Mouse (Mus musculus) layer of hippocampus, adult 11-12 months (tissue): ENCODE results near the gene Hnf1a.

Source experiments
- DNase-seq: peaks from one replicate; pipeline ENCODE4 v3.0.0; 2022; ENCODE audit warnings: low spot score

Hnf1a gene

DNA sequence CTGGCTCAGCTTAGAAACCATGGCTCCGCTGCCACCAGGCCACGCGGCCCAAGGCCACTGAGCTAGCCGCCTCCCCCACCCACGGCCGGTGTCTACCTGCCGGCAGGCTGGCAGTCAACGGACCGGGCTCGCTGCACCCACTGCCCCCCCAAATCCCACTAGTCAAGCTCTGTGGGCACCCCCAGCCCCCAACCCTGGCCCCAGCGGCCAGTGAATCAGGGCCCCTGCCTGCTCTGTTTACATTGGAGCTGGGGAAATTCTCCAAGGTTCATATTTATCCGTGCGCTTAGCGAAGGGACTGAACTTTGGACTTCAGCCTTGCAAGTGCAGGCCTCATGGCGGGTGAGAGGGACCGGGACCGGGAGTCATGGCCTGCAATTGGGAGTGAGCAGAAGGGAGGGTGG, at the start of gene Hnf1a:
Hnf1a (minus strand) TSS at position 271 of the 404 bp plus-strand sequence.
- DNase-seq: no peak

DNA sequence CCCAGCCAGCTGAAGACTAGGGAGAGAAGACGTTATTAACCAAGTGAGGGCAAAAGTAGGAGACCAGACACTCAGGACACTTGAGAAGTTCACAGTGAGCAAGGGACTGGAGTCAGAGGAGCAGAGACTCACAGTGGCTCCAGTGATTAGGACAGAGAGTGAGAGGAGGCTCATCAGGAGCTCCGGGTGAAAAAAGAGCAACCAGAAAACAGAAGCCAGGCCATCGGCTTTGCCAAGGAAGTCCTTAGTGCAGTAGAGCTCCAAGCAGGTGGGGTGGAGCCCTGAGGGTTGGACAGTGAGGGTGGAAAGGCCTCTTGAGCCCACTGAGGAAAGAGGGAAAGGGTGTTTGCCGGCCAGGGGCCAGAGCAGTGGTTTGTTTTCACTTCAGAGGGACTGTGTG, 47.9 kb upstream of the Hnf1a start:
- no peak for DNase-seq

DNA sequence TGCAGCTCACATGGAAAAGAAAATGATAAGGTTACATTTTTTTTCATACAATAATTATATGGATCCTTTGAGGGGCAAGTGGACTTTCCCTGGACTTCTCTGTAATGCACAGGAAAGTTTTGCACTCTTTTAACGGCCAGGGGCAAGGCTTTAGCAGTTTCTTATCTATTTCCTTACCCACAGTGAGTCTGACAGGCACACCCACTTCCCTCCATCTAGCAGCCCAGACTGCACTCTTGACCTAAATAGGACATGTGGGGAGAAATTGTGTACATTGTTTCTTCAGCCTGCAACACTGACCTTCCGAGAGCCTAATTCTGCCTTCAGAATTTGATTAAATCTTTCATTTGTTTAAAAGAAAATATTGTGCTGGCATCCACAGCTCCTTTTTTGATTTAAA, 47.4 kb upstream of the Hnf1a start:
- no peak for DNase-seq

DNA sequence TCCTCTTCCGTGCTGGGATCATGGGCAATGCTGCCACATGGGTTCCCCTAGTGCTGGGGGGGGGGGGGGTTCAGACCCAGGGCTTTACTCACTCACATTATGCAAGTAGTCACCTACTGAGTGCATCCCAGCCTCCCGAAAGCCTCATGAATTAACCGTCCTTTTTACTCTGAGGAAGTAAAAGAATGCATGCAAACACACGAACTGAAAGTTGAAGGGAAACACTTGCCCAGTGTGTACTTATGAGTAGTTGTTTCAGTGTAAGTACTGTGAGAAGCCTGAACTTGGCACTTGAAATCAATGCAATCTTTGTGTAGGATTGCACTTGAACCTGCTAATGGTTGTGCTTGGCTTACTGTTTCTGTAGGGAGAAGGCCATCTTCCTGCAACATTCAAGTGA, 44.2 kb upstream of the Hnf1a start:
- DNase-seq: no peak

DNA sequence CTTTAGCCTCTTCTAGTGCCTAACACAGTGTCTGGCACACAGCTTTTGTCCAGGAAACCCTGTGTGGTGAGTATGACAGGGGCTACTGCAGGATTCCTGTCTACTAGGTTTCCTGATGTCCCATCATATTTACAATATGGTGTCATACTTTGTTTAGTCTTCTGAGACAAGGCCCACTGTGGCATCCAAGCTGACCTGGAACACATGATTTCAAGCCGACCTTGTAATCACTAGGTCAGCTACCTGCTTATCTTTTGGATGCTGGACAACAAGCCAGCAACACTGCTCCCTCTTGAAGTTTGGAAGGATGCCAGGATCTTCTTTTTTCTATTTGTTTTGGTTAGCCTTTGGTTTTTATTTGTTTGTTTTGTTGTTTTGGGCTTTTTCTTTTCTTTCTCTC, 43.7 kb upstream of the Hnf1a start:
- DNase-seq: no peak

DNA sequence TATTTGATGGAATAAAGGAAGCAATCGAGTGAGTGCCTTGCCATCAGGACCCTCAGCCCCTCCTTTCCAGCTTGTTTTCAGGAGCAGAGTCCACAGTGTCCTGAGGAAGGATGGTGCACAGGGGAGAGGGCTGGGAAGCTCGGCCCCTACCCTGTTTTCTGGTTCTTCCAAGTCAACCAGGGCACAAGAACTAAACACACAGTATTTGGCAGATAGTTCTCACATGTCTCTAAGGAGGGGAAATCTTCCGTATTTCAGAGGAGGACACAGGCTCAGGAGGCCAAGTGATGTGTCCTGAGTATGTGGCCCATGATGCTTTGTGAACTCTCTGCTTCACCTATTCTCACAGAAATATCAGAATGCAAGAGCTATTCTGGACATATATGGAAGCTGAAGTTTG, 42.5 kb upstream of the Hnf1a start:
- DNase-seq: no peak

DNA sequence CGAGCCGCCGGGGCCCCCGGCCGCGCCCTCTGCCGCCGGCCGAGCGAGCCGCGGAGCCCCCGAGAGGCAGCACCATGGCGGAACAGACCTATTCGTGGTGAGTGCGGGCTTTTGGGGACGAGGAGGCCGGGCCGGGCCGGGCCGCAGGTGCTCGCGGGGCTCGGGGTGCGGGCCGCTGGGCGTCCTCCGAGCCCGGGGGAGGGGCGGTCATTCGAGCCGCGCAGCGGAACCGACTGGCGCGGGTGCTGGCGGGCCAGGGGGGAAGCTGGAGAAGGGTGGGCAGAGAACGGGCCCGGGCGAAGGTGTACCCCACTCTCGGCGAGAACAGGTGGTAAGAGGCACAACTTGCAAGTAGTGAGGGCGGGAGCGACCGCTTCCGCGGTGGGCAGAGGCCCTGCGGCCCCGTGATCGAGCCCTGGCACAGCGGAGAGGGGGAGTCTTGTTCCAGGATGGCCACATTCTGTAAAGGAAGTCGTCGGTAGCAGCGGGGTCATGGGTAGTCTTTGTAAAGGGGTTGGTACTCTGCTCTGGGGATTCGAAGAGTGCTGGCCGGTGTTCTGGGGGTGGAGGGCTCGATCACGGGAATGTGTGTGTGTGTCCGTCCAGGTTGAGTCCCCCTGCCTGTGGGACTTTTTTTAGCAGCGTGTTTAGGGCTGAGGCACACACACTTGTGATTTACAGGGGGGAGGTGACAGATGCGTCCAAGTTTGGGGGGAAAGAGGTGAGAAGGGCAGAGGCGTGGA, 40.8 kb upstream of the Hnf1a start:
- DNase-seq: peak; percentile 46

DNA sequence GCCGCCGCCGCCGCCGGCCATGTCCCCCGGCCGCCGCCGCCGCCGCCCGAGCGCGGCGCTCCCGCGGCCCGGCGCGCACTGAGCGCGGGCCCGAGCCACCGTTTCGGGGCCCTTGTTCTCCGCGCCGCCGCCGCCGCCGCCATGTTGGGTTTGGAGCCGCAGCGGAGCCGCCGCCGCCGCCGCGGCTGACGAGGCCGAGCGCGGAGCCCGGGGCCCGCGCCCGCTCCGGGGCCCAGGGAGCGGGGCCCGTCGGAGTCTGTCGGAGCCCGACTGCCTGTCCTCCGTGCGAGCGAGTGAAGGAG, 40.3 kb upstream of the Hnf1a start:
- DNase-seq: no peak

DNA sequence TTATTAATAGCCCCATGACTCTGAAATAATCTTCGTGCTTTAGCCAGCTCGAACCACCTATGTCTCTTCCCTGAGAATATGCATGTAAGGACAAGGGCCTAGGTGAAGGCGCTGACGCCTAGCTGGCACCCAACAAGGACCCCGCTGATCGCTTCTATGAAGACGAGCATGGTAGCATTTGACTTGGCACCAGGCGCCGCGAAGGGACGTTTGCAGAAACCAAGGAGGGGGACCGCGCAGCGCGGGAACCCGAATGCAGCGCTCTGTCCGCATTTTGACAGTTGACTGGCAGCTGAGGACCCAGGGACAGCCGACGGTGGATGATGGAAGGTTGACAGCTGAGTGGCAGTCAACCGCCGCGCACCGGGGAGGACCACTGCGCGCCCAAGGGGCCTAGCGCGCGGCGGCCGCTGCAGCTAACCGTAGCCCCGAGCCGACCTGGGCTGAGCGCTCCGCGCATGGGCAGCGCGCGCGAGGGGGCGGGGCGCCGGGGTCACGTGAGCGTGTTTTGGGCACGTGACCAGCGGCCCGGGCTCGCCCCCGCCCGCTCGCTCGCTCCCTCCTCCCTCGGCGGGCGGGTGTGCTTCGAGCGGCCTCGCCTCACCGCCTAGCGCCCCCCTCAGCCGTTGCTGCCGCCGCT, 39.8 kb upstream of the Hnf1a start, which contains the start of gene Sppl3:
Sppl3 (plus strand) TSS at position 561 of the 640 bp plus-strand sequence.
- peak; percentile 93 for DNase-seq

DNA sequence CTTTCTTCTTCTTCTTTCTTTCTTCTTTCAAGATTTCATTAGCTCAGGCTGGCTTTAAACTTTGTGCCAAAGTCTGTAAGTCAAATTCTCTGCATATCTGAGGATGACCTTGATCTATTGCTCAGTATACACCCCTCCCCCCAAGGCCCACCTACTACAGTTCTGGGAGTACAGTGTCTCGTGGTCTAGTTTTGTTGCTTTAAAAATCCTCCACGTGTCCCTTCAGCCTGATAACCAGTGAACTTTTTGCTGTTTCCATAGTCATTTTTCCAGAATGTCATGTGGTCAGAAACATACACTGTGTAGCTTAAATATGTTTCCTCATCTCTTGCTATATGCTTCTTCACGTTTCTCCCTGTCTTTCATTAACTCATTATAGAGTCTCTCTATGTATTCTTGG, 39.1 kb upstream of the Hnf1a start:
- DNase-seq: no peak

DNA sequence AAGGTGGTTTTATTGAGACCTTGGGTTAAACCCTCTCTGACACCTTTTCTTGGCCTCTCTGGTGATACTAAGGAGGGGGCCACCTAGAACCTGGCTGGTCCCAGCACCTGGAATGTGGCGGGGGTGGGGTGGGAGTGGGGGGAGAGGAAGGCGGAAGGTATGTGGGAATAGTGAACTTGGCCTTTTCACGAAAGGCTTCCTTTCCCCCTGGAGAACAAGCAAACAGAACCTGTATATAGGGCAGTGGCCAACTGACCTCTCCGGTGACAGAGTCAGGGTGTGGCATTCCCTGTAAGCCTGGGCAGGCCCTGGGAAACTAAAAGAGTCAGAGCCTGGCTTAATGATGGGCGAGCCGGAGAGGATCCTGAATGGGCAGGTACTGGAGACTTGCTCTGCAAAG, 38.2 kb upstream of the Hnf1a start:
- no peak for DNase-seq

DNA sequence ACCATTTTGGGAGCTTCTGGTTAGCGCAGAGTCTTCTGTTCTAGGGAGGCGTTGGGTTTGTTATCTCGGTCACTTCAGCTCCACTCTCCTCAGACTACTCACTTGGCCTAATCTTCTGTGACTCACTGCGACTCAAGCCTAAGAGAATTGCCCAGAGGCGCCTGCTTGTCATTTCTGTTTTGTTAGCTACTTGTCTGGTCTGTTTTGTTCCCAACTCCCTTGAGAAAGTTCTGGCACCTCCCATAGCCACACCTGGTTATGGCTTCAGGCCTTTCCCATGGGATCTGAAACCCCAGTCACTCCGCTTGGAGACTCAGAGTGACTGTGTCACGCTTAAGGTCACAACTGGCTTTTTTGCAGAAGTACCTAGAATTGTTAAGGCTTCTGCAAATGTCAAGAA, 37.4 kb upstream of the Hnf1a start:
- DNase-seq: no peak

DNA sequence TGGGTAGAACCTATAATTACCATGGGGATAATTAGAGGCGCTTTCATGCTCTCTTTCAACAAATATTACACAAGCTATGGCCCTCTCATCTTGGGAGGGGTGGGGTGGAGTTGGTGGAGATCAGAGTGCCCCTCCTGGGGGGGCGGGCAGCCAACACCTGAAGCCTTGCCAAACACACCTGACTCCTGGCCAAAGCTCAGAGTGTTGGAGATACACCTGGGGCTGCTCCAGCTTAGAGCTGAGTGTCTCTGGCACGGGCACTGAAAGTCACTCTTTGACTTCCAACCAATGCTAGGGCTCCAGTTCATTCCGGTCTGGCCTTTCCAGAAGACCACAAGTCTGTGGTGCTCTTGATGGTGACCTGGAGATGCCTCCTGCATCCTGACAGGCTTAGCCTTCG, 36.9 kb upstream of the Hnf1a start:
- no peak for DNase-seq

DNA sequence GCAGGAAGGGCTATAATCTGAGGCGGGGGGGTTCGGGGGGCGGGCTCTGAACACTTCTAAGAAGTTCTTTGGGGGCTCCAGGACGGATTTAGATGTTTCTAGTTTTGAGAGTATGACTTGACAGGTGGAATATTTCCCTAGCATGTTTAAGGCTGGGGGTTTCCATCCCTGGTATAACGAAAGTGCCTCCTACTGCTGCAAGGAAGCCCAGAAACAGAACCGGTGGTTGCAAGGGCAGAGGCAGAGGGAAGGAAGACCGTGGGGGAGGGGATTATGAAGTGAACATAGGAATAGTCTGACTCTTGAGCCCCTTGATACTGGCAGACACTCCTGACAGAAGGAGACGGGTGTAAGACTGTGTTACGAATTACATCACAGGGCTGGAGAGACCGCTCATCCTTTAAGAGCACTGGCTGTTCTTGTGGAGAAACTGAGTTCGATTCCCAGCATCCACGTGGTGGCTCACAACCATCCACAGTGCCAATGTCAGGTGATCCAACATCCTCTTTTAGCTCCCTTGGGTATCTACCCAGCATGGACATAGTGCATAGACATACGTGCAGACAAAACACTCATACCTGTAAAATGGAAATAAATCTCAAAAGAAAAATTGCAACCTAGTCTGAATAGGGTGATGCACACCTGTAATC, 32.5 kb upstream of the Hnf1a start:
- no peak for DNase-seq

DNA sequence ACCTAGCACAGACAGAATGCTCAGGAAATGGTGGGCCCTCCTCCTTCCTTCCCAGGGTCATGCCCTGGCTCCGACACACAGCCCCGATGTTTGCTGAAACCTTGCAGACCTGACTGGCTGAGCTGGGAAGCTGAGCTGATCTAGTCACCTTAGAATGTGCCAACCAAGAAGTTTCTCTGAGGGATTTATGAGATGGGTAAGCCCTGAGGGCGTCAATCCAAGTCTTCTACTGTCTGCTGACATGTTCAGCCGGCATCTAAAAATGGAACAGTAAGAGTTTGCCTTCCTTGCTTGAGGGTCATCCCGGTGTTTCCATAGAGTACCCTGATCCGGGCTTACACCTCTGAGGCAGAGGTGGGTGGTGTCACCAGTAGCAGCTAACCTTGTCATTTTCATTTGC, 31.9 kb upstream of the Hnf1a start:
- DNase-seq: no peak

DNA sequence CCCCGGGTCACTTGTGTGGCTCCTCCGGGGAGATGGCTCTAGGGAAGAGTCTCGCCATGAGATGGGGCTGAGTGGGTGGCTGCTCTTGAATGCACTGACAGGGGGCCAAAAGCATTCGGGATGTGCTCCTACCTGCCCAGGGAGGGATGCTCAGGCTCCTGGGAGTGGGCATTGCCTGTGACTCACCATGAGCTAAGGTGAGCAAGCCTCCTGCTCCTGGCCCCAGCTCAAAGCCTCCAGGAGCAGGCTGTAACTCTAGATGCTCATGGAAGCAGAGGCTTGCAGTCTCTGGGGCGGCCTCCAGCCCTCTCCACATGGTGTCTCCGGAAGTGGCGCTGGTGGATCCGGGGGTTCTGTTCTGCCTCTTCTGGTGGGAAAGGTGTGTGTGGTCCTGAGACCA, 30.6 kb upstream of the Hnf1a start:
- DNase-seq: no peak

DNA sequence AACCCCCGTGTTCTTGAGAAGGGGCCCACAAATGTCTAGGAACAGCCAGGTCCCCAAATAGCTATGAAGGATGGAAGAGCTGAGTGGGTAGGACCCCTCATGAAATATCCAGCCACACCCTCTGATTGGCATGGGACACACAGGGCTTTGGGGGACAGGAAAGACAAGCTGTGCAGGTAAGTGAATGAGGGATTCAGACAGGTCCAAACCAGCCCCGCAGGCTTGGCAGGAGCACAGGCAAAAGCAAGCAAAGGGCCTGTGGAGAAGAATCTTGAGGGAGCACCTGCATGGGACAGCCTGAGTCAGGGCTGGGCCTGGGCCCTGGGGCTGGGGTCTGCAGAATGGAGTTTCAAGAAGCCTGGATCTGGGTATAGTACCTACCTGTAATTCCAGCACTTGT, 29.6 kb upstream of the Hnf1a start:
- no peak for DNase-seq

DNA sequence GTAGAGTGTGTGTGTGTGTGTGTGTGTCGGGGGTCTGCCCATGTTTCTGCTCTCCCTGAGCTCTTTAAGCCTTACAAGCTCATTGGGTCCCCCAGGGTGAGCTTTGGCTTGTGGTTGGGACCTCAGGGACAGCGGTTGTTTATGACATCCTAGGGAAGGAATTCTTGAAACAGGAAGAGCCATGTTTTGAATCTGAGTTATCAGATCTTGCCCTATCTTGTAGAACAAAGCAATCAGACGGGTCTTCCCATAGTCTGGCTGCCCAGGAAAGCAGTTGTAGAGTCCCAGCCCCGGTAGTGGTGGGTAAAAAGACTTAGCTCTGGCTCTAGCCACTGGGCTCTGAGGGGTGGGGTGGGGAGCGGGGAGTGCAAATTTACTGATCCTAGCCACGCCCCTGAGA, 26.4 kb upstream of the Hnf1a start:
- DNase-seq: no peak

DNA sequence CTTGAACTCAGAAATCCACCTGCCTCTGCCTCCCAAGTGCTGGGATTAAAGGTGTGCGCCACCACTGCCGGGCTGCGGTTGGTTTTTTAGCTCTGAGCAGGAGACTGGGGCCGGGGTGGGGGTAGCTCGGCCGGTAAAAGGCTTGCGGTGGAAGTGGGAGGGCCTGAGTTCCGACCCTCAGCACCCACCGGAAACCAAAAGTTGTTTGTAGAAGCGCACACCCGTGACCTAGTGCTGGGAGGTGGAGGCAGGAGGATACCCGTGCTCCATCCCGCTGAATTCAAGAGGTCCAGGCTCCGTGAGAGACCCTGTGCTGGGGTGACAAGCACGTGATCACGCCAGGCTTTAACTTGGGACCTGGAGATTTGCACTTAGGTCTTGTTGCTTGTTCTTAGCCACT, 25.6 kb upstream of the Hnf1a start:
- DNase-seq: no peak

DNA sequence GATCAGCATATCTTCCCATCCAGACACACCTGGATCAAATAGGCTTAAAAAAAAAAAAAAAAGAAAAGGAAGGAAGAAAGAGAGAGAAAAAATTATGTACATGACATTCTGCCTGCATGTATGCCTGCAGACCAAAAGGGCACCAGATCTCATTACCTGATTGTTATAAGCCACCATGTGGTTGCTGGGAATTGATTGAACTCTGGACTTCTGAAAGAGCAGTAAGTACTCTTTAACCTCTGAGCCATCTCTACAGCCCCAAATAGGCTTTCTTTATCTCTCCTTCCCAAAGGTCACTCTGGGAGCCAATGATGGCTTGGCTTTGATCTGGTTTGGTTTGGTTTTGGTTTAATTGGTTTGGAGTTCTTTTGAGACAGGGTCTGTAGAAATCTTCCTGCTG, 14.2 kb upstream of the Hnf1a start:
- no peak for DNase-seq

DNA sequence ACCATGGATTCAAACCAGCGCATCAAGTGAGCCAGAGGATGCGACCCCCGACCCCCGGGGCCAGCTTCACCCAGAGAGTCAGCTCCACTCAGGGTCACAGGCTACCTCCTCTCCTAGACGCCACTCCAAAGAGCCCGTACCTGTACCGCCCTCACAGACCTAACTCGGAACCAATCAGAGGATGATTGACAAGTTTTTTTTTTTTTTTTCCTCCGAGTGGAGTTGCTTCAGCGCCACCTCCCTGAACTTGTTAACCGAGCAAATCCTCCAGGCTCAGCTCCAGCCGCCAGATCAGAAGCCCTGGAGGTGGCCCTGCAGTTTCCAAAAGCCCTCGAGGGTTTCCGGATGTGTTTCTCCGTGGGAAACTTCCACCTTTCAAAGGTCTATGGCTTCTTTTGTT, 11.1 kb upstream of the Hnf1a start:
- DNase-seq: no peak

DNA sequence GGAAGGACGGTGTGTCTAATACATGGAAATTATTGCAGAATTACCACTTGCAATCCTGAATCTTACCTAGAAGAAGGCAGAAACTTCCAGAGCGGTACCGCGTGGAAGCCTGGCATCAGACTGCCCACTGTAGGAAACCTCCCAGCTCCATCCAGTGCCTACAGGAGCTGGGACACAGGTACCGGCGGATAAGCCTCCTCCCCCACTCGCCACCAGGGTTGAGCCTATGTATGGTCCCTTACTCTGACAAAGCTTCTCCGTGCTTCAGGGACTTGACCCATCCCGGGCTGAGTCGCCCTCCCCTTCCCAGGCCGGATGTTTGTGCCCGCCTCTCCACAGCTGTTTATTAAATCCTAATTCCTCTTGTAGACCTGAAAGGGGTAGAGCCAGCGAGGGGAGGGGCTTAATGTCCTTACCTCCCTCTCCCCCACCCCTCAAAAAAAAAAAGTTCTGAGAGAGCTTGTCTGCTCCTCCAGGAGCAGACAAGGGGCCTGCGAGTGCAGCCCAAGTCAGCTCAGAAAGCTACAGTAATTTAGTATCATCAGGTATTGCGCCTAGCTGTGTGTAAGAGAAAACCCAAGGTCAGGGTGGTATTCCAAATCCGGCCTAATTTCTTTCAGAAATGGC, 9.3 kb upstream of the Hnf1a start:
- no peak for DNase-seq
